Mouse (Mus musculus): Measurements from ENCODE around the gene Gfer. TPM values are rescaled to one million over a fixed set of nuclear protein-coding genes. Genes with fewer than 3 reads are reported as not detected.

Gene Gfer
- polyA plus RNA-seq, 1 experiment from 2014 or later: 49.5 TPM

DNA sequence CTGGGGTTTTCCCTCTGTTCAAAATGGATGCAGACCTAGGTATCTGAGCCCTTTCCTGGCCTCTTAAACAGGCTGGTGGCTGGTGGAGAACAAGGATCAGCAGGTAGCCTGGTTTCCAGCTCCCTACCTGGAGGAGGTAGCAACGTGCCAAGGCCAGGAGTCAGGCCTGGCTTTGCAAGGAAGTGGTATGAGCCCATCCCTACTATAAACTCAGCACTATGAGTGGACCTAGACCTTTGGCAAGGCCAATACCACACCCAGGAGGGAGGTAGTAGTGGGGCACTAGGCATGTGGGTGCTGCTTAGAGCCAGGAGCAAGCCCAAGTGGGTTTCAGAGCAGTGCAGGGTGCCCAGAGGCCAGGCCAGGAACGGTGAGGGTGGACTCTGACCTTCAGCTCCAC lies 3.5 kb upstream of the Gfer start:
- no peak overlapping the region for H3K27ac ChIP-seq
- H3K4me2 ChIP-seq: no peak overlapping the region
- H3K27me3 ChIP-seq: no peaks in the 10 kb centered on the region
- H3K4me1 ChIP-seq: peaks cover 35% of the 10 kb centered on the region
- ATAC-seq (replicated peaks; ENCODE audit: low FRiP score): no peak
- no peaks in the 10 kb centered on the region for H3K9me3 ChIP-seq (replicated peaks)
- H3K4me3 ChIP-seq (replicated peaks): no peak overlapping the region
- H3K36me3 ChIP-seq: peaks cover 53% of the 10 kb centered on the region
- H3K9ac ChIP-seq: no peak overlapping the region
- 83% methylated on average over 2 of the region's 2 CpGs for WGBS

DNA sequence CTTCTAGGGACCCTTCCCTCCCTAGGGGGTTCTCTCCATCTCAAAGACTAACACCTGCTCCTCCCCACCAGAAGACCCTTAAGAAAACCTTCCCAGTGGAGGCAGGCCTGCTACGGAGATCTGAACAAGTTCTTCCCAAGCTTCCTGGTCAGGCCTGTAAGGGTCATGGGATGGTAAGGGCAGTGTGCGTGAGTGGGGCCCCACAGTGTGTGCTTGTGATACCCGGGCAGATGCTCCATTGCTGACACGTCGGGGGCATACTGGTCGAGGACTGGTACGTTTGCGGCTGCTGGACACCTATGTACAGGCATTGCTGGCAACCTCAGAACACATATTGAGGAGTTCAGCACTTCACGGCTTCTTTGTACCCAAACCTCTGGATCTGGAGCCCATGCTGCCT lies 2.8 kb upstream of the Gfer start:
- Histone ChIP-seq H3K4me2 (no peak overlapping the region), H3K36me3 (peaks cover 49% of the 10 kb centered on the region), H3K9ac (no peak overlapping the region), H3K4me1 (peaks cover 39% of the 10 kb centered on the region), H3K27me3 (no peaks in the 10 kb centered on the region), H3K4me3 (replicated peaks) (no peak overlapping the region), H3K27ac (no peak overlapping the region), H3K9me3 (replicated peaks) (no peaks in the 10 kb centered on the region)
- ATAC-seq (replicated peaks; ENCODE audit: low FRiP score): no peak
- WGBS: 69% methylated on average over 9 of the region's 9 CpGs

DNA sequence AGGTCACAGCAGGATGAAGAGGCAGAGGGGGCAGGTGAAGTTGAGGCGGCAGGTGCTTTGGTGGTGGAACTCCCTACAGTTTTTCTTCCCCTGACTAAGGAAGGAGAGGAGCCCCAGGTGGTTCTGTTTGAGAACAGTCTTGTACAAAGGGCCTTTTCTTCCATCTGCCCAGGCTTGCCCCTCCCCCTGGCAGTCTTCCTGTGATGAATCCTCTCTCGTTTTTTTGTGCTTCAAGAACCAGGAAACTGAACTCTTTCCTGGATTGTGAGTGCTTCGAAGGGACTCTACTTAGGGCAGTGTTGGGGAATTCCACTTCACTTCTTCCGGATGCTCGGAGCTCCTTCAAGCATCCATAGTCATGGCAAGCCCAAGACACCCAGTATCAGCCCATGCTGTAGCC lies 2.0 kb upstream of the Gfer start:
- WGBS: 21% methylated on average over 5 of the region's 5 CpGs
- peaks cover 47% of the 10 kb centered on the region for H3K36me3 ChIP-seq
- peaks cover 39% of the 10 kb centered on the region for H3K4me1 ChIP-seq
- H3K4me3 ChIP-seq (replicated peaks): no peak overlapping the region
- no peak for ATAC-seq (replicated peaks; ENCODE audit: low FRiP score)
- no peak overlapping the region for H3K4me2 ChIP-seq
- no peak overlapping the region for H3K9ac ChIP-seq
- no peaks in the 10 kb centered on the region for H3K9me3 ChIP-seq (replicated peaks)
- no peaks in the 10 kb centered on the region for H3K27me3 ChIP-seq
- no peak overlapping the region for H3K27ac ChIP-seq

DNA sequence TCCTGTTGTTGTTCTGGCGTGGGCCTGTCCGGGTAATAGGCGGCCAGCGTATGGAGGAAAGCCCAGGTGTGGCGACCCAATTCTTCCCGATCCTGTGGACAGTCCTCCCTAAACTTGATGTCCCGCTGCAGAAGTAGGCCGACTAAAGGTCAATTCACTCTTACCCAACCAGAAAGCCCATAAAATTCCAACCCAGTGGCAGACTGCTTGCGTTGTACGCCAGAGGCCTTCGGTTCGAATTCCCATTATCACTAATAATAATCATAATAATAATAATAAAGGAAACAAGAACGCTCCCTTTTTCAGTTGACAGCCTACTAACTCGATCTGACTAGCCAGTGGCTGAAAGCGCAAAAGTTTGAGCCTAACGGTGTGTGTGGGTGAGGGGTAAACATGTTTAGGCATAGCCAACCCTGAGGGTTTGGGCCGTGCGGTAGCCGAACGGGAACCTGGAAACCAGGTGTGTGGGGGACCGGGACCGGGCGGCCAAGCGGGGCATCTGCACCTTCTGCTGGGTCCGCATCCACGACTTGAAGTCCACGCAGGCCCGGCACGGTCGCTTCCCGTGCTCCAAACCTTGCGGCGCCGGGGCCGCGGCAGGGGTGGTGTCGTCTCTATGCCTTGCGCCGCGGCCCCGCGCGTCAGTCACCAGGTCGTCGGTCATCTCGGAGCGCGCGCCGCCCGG lies 488 bp downstream of the Gfer start:
- ATAC-seq (replicated peaks; ENCODE audit: low FRiP score): no peak; the same call in 1 of the 2 replicates
- Histone ChIP-seq H3K4me3 (replicated peaks) (peak overlapping the region; percentile 85), H3K4me1 (peaks cover 39% of the 10 kb centered on the region), H3K9me3 (replicated peaks) (no peaks in the 10 kb centered on the region), H3K27me3 (peaks cover 15% of the 10 kb centered on the region), H3K9ac (peak overlapping the region; percentile 86), H3K36me3 (peaks cover 34% of the 10 kb centered on the region), H3K27ac (peak overlapping the region; percentile 91), H3K4me2 (peak overlapping the region; percentile 91)
- WGBS: 4% methylated on average over 51 of the region's 51 CpGs

DNA sequence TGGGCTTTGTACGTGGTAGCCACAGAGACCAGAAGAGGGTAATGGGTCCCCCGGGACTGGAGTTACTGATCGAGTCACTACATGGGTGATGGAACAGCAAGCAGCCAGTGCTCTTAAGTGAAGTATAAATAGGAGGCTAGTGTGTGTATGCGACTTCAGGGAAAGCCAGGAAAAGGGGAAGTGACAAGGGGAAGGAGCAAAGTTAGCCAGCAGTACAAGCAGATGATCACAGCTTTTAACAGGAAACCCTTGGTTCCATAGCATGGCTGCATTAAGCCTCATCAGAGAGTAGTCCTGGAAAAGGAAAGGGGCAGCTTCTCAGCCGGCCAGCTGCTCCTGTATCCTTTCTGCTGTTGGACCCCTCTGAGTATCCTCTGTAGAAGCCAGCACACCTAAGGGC lies 3.6 kb downstream of the Gfer start:
- H3K4me3 ChIP-seq (replicated peaks): no peak overlapping the region
- ATAC-seq (replicated peaks; ENCODE audit: low FRiP score): no peak
- no peaks in the 10 kb centered on the region for H3K9me3 ChIP-seq (replicated peaks)
- H3K27ac ChIP-seq: no peak overlapping the region
- H3K4me1 ChIP-seq: peaks cover 42% of the 10 kb centered on the region
- no peak overlapping the region for H3K4me2 ChIP-seq
- peaks cover 46% of the 10 kb centered on the region for H3K27me3 ChIP-seq
- H3K36me3 ChIP-seq: peaks cover 19% of the 10 kb centered on the region
- no peak overlapping the region for H3K9ac ChIP-seq
- 88% methylated on average over 5 of the region's 5 CpGs for WGBS

DNA sequence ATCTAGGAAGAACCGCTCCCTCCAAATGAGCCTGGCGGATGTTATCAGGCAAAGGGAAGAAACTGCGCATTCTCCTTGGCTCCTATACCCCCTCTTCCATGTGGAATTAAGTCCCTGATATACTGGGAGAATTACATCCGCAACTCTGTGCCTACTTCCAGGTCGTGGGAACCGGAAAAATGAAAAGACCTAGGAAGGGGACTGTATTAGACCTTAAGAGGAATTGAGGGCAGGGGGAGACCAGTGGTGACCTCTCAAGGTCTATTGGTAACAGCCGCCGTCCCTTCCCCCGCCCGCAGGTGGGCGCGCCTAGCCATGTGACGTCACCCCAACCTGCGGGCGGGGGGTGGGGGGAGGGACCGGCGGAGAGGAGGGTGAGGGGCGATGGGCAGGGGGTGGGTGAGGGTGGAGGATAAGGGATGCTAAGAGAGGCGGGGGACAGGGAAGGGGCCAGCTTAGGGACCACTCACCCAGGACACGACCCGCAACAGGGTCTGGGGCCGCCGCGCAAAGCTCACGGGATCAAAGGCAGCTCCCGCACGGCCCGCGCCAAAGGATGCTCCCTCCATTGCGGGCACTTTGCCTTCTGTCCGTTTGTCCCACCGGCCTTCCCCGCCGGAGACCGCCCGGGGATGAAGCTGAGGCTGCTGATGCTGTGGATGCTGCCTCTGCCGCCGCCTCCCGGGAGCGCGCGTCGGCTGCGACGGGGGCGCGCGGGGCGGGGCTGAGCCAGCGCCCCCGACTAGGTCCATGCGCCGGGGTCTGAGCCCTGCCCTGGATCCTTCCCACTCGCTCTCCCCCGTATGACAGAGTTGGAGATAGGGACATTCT lies 6.5 kb downstream of the Gfer start, which contains the start of gene Syngr3:
Gene Syngr3 (minus strand): TSS at position 705 of the 831 bp plus-strand sequence.
- peak within 1 kb of the TSS; percentile 60 for H3K4me3 ChIP-seq (replicated peaks)
- H3K27ac ChIP-seq: no peak within 1 kb of the TSS
- WGBS: 1% methylated on average over 54 of the region's 55 CpGs
- H3K9me3 ChIP-seq (replicated peaks): no peaks in the 10 kb centered on the region
- peaks cover 19% of the 10 kb centered on the region for H3K36me3 ChIP-seq
- peak within 1 kb of the TSS; percentile 97 for H3K4me2 ChIP-seq
- H3K27me3 ChIP-seq: peaks cover 53% of the 10 kb centered on the region
- peaks cover 30% of the 10 kb centered on the region for H3K4me1 ChIP-seq
- peak; percentile 37; the same call in 1 of the 2 replicates for ATAC-seq (replicated peaks; ENCODE audit: low FRiP score)
- peak within 1 kb of the TSS; percentile 43 for H3K9ac ChIP-seq

DNA sequence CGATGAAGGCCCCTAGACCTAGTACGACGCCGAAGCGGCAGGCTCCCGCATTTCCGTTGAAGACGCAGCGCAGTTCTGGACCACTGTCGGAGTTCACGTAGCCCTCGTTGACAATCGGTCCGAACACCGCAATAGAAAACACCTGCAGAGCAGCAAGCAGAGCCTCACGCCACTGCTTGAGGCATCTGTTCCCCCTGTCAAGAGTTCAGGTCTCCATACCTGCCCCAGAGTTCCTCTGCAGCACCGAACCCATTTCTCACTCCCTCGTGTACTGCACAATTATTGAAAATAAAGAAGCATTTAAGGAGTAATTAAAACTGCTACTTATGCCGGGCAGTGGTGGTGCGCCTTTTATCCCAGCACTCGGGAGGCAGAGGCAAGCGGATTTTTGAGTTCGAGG lies 8.4 kb downstream of the Gfer start:
- H3K4me2 ChIP-seq: peak overlapping the region; percentile 63
- H3K36me3 ChIP-seq: peaks cover 9% of the 10 kb centered on the region
- ATAC-seq (replicated peaks; ENCODE audit: low FRiP score): no peak; the same call in 1 of the 2 replicates
- peaks cover 53% of the 10 kb centered on the region for H3K27me3 ChIP-seq
- 19% methylated on average over 23 of the region's 23 CpGs for WGBS
- no peaks in the 10 kb centered on the region for H3K9me3 ChIP-seq (replicated peaks)
- peaks cover 25% of the 10 kb centered on the region for H3K4me1 ChIP-seq
- no peak overlapping the region for H3K27ac ChIP-seq
- peak overlapping the region; percentile 21; the same call in 1 of the 2 replicates for H3K9ac ChIP-seq
- H3K4me3 ChIP-seq (replicated peaks): peak overlapping the region; percentile 40

DNA sequence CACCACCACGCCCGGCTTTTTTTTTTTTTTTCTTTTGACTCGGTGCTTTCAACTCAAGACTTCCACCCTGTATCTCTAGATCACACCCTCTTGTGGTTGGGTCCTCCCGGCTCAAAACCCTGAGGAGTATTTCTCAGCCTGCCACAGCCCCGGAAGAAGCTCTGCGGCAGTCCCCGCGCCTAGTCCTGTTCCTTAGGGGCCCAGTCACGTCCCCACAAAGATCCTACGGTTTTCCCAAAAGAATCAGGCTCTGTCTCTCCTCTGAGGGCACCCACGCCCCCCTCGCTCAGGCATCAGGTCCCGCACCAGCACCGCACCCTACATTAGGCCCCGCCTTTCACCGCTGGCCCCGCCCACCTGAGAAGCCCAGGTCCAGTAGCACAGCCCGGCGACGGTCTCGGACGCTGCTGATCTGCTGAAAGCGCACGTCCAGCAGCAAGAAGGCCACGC lies 8.8 kb downstream of the Gfer start:
- H3K9ac ChIP-seq: peak overlapping the region; percentile 21; the same call in 1 of the 2 replicates
- ATAC-seq (replicated peaks; ENCODE audit: low FRiP score): peak; percentile 76

DNA sequence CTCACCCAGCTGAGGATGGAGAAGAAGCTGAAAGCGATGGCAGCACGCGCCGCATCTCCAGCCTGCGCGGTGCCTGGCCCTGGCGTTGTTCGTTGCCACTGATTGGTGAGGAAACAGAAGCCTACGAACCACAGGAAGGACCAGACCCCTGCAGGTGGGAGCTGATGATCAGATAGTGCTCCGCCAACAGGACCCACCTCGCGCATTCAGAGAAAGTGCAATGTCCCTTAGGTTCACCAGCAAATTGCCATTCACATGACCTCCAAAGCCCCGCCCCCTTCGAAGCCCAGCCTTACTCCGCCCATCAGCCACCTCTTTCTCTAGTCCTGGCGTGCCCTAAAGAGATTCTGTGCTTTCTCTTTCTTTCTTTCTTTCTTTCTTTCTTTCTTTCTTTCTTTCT lies 9.4 kb downstream of the Gfer start:
- no peak overlapping the region for H3K9ac ChIP-seq
- H3K27ac ChIP-seq: no peak overlapping the region
- peaks cover 25% of the 10 kb centered on the region for H3K4me1 ChIP-seq
- peaks cover 13% of the 10 kb centered on the region for H3K36me3 ChIP-seq
- no peaks in the 10 kb centered on the region for H3K9me3 ChIP-seq (replicated peaks)
- H3K4me3 ChIP-seq (replicated peaks): peak overlapping the region; percentile 11
- H3K27me3 ChIP-seq: peaks cover 49% of the 10 kb centered on the region
- ATAC-seq (replicated peaks; ENCODE audit: low FRiP score): no peak; the same call in 1 of the 2 replicates
- 30% methylated on average over 16 of the region's 16 CpGs for WGBS
- H3K4me2 ChIP-seq: peak overlapping the region; percentile 42

More for the DNA sequence above, 8.8 kb downstream of the Gfer start:
- peak overlapping the region; percentile 63 for H3K4me2 ChIP-seq
- H3K27me3 ChIP-seq: peaks cover 51% of the 10 kb centered on the region
- peak overlapping the region; percentile 40 for H3K4me3 ChIP-seq (replicated peaks)
- peaks cover 25% of the 10 kb centered on the region for H3K4me1 ChIP-seq
- no peak overlapping the region for H3K27ac ChIP-seq
- no peaks in the 10 kb centered on the region for H3K9me3 ChIP-seq (replicated peaks)
- under 1% methylated on average over 25 of the region's 25 CpGs for WGBS
- peaks cover 9% of the 10 kb centered on the region for H3K36me3 ChIP-seq

DNA sequence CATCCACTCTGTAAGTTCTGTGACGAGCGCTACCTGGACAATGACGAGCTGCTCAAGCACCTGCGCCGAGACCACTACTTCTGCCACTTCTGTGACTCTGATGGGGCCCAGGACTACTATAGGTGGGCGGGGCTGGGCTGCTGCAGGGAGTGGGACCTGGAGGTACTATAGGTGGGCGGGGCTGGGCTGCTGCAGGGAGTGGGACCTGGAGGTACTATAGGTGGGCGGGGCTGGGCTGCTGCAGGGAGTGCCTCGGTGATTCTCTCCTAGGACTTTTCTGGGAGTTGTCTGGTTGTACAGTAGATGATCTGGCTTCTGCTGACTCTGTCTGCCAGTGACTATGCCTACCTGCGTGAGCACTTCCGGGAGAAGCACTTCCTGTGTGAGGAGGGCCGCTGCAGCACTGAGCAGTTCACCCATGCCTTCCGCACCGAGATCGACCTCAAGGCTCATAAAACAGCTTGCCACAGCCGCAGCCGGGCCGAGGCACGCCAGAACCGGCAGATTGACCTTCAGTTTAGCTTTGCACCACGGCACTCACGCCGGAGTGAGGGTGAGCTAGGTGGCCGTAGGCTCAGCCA lies 18.4 kb downstream of the Gfer start:
- peaks cover 67% of the 10 kb centered on the region for H3K36me3 ChIP-seq
- WGBS: 80% methylated on average over 24 of the region's 24 CpGs

DNA sequence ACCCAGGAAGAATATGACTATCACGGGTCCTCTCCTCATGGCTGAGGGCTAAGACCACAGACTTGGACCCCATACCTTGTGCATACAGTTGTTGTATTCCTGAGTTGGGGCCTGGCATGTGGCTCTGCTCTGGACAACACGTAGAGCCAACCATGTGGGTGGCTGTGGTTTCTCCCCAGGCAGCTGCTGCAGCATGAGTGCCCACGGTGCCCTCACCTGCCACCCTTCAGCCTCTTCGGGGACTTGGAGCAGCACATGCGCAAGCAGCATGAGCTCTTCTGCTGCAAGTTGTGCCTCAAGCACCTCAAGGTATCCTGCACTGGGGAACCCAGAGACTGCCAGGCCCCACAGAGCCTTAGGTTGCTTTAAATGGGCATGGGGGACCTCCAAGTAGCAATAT lies 19.1 kb downstream of the Gfer start:
- no peak overlapping the region for H3K4me2 ChIP-seq
- H3K36me3 ChIP-seq: peaks cover 60% of the 10 kb centered on the region
- no peak overlapping the region for H3K9ac ChIP-seq
- H3K27me3 ChIP-seq: no peaks in the 10 kb centered on the region
- peaks cover 17% of the 10 kb centered on the region for H3K4me1 ChIP-seq
- no peak overlapping the region for H3K4me3 ChIP-seq (replicated peaks)
- H3K9me3 ChIP-seq (replicated peaks): no peaks in the 10 kb centered on the region
- WGBS: 95% methylated on average over 5 of the region's 5 CpGs
- no peak overlapping the region for H3K27ac ChIP-seq
- ATAC-seq (replicated peaks; ENCODE audit: low FRiP score): no peak

More for the DNA sequence above, 18.4 kb downstream of the Gfer start:
- Histone ChIP-seq H3K4me2 (no peak overlapping the region), H3K9me3 (replicated peaks) (no peaks in the 10 kb centered on the region), H3K27me3 (no peaks in the 10 kb centered on the region), H3K4me3 (replicated peaks) (no peak overlapping the region), H3K9ac (no peak overlapping the region), H3K4me1 (peaks cover 10% of the 10 kb centered on the region), H3K27ac (no peak overlapping the region)
- ATAC-seq (replicated peaks; ENCODE audit: low FRiP score): no peak

DNA sequence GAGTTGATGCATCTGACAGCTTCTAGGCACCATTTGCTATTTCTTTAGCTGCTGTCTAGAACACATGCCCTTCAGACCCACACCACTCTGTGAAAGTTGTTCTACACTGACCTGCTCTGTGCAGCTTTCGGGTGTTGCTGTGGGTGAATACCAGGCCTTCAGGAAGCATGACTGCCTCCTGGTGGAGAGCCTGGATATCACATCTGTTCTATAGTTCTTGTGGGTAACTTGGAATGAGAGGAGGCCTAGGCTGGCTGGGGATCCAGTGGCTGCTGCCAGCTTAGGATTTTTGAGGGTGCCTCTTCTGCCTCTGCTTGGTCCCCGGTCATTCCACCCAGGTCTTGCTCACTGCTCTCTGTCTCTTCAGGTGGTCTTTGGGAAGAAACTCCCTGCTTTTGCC lies 19.8 kb downstream of the Gfer start:
- Histone ChIP-seq H3K4me3 (replicated peaks) (no peak overlapping the region), H3K4me2 (no peak overlapping the region), H3K27me3 (no peaks in the 10 kb centered on the region), H3K27ac (no peak overlapping the region), H3K9ac (no peak overlapping the region), H3K36me3 (peaks cover 53% of the 10 kb centered on the region), H3K9me3 (replicated peaks) (no peaks in the 10 kb centered on the region), H3K4me1 (peaks cover 24% of the 10 kb centered on the region)
- 68% methylated on average over 2 of the region's 2 CpGs for WGBS
- ATAC-seq (replicated peaks; ENCODE audit: low FRiP score): no peak
